8 mouse cellular contexts compared by ENCODE assay signal in the genomic region with DNA sequence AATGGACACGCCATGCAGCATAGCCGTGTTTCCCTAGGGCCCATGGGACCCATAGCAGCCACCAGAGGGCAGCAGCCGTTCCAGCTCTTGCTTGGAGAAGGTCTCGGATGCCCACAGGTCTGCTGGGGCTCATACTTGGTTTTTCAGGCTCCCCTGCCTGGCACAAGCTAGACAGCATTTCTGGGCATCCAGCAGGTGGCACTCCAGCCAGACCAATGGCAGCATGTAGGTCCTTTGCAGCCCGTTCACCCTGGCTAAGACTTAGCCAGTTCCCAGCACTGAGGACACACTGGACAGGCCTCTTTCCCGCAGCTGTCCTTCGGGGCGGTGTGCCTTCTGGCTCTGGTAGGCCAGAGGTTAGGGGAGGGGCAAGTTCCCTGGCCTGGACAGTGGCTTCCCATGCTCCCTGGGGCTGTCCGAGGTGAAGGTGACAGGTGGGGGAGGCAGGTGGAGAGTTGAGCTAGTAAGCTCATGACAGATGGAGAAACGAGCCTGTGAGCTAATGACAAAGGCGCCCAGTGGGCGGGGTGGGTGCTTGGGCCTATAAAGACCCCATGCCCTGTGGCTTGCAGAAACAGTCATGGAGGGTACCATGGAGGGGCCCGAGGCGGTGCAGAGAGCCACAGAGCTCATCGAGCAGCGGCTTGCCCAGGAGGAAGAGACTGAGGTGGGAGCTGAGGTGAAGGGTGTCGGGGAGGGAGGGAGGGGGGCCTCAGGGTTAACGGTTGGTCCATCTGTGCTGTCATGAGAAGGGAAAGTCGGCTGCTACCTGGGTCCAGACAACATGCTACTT. TPM values are rescaled to one million over a fixed set of nuclear protein-coding genes. Genes with fewer than 3 reads are reported as not detected.
A peak's percentile ranks its signal among the peaks of the same experiment; 100 is the strongest.
DNase-seq lines count a peak whose midpoint lies in the region; ATAC-seq lines count a peak whose summit lies in the region.

Gene Ankrd2, plus strand, starts transcription at position 545 of the 793 bp plus-strand sequence.

- H3K4me3 ChIP-seq in intestine, embryonic 16.5 days (ENCODE audit: low read length): no peak within 1 kb of the TSS
- no peak within 1 kb of the TSS for H3K4me3 ChIP-seq in midbrain, embryonic 11.5 days (ENCODE audit: low read depth, low read length)

- no peak within 1 kb of the TSS for H3K4me2 ChIP-seq in intestine, embryonic 16.5 days (ENCODE audit: low read depth, low read length)
- no peak within 1 kb of the TSS for H3K4me2 ChIP-seq in midbrain, embryonic 11.5 days

- intact Hi-C loops in gastrocnemius, postnatal 14 days (cut with DNase I; ENCODE audit: low total_unique reads): loop anchor here (5.0 to 10.0 kb wide), 2 partner anchors 37 to 129 kb away; partner anchors contain the start of gene Zfyve27
- intact Hi-C loops in left cerebral cortex, postnatal 25 days (cut with DNase I): loop anchor here (1.0 to 5.0 kb wide), 3 partner anchors 34 to 132 kb away; no protein-coding TSS in a partner anchor

- H3K27me3 ChIP-seq in intestine, embryonic 16.5 days (replicated peaks; ENCODE audit: control insufficient read depth, insufficient read depth, low read length): no peaks in the 10 kb centered on the region
- H3K27me3 ChIP-seq in midbrain, embryonic 11.5 days (ENCODE audit: control insufficient read depth, insufficient read depth, low read length): no peaks in the 10 kb centered on the region

- H3K27ac ChIP-seq in intestine, embryonic 16.5 days (ENCODE audit: low read length): no peak within 1 kb of the TSS
- H3K27ac ChIP-seq in midbrain, embryonic 11.5 days (ENCODE audit: low read depth, low read length): no peak within 1 kb of the TSS

- H3K36me3 ChIP-seq in intestine, embryonic 16.5 days (ENCODE audit: control insufficient read depth, insufficient read depth, low read length): no peaks in the 10 kb centered on the region
- no peaks in the 10 kb centered on the region for H3K36me3 ChIP-seq in midbrain, embryonic 11.5 days (ENCODE audit: control insufficient read depth, insufficient read depth, low read length)

- H3K4me1 ChIP-seq in intestine, embryonic 16.5 days (ENCODE audit: control insufficient read depth, insufficient read depth, low read length): peaks cover 6% of the 10 kb centered on the region; the same call in 1 of the 2 replicates
- no peaks in the 10 kb centered on the region for H3K4me1 ChIP-seq in midbrain, embryonic 11.5 days (ENCODE audit: control insufficient read depth, insufficient read depth, low read length)

- peak; percentile 79 for ATAC-seq in intestine, embryonic 16.5 days
- ATAC-seq in midbrain, embryonic 11.5 days (ENCODE audit: low FRiP score): peak; percentile 71

- DNase-seq in adrenal gland, adult (ENCODE audit: inconsistent age in 2 of 2, low spot score in 1 of 2): peak; percentile 91 to 95
- DNase-seq in embryo, embryonic 10 days (ENCODE audit: low spot score): peak; percentile 90
- peak; percentile 87 for DNase-seq in gastrocnemius, postnatal 14 days
- peak; percentile 73 to 80 for DNase-seq in left cerebral cortex, postnatal 25 days (ENCODE audit: low spot score in 2 of 2)
- peak; percentile 94 for DNase-seq in midbrain, embryonic 11.5 days (ENCODE audit: low spot score, missing footprints)
- DNase-seq in right cerebral cortex, postnatal 4 days: peak; percentile 80
- peak; percentile 67 for DNase-seq in yolk sac, embryonic 10.5 days (ENCODE audit: low spot score)

- no peak within 1 kb of the TSS for H3K9ac ChIP-seq in intestine, embryonic 16.5 days (ENCODE audit: low read depth, low read length)
- no peak within 1 kb of the TSS for H3K9ac ChIP-seq in midbrain, embryonic 11.5 days (ENCODE audit: low read length)

- 65% methylated on average over 19 of the region's 19 CpGs for WGBS in intestine, embryonic 16.5 days
- 65% methylated on average over 19 of the region's 19 CpGs for WGBS in midbrain, embryonic 11.5 days

- H3K9me3 ChIP-seq in intestine, embryonic 16.5 days (ENCODE audit: control insufficient read depth, low read length): no peaks in the 10 kb centered on the region
- no peaks in the 10 kb centered on the region for H3K9me3 ChIP-seq in midbrain, embryonic 11.5 days (ENCODE audit: control insufficient read depth, low read length)

RNA-seq across cellular contexts. Expression of gene Ankrd2, which starts in this region (rescaled TPM):
- 100 to 1,000 TPM; 113 to 188 TPM for total RNA-seq in gastrocnemius, postnatal 14 days (2021)
- 0.16 TPM in 1 of 2 replicates, not detected in the other for polyA plus RNA-seq in intestine, embryonic 16.5 days (2015; fragmentation: Nextera tagmentation; extraction: Ambion mirVana)
- under 1 TPM in 1 of 2 experiments, not detected in 1; 0.30 TPM for total RNA-seq in left cerebral cortex, postnatal 25 days (2021)
- not detected in 2 replicates for polyA plus RNA-seq in midbrain, embryonic 11.5 days (2014; fragmentation: Nextera tagmentation; extraction: Ambion mirVana)

Comparison
In these comparisons a context has a peak if more than half of its experiments do, and no peak if none do; other contexts are left out.
1. RNA of gene Ankrd2 (total RNA-seq): 113 to 188 TPM in gastrocnemius, postnatal 14 days; 0.30 TPM in left cerebral cortex, postnatal 25 days; every median in the first group is over 10 times any median in the second.
2. Peak in ATAC-seq in intestine, embryonic 16.5 days; RNA of the gene not detected or under 1 TPM.
3. Peak in DNase-seq in left cerebral cortex, postnatal 25 days; RNA of the gene not detected or under 1 TPM.
4. Peak in DNase-seq and ATAC-seq in midbrain, embryonic 11.5 days; RNA of the gene not detected or under 1 TPM.
5. Peak in every context shown above with its lines, with median percentiles within 50 percentile points of each other: DNase-seq.